Mouse (Mus musculus): Measurements from ENCODE around the gene Psen1. TPM values are rescaled to one million over a fixed set of nuclear protein-coding genes. Genes with fewer than 3 reads are reported as not detected.

The Psen1 gene
- total and polyA plus RNA-seq, 3 experiments, result 28.4 to 61.1 (median 45.8) TPM

GRCm38 (mm10) chr12:83734047-83734446 lies 46.1 kb downstream of the Psen1 start:
- H3K36me3 ChIP-seq (replicated peaks in 1 of 2; ENCODE audit: control insufficient read depth in 1 of 2, insufficient read depth in 1 of 2, low read length in 1 of 2), result peaks cover 54 to 82% of the 10 kb centered on the region in 2 experiments
- H3K79me2 ChIP-seq (replicated peaks; ENCODE audit: control insufficient read depth, extremely low read depth, insufficient read depth, poor library complexity, severe bottlenecking), result no peaks in the 10 kb centered on the region
- TF ChIP-seq ZC3H11A (IDR thresholded peaks at IDR 0.05; ENCODE audit: low read depth, low read length), result no peak
- no peak for TF ChIP-seq POLR2AphosphoS2 (IDR thresholded peaks at IDR 0.05; ENCODE audit: low read depth, low read length)
- no peak for TF ChIP-seq ZNF384 (IDR thresholded peaks at IDR 0.05; ENCODE audit: low read depth, low read length)
- TF ChIP-seq E2F4 (IDR thresholded peaks at IDR 0.05; ENCODE audit: insufficient replicate concordance, low read depth, low read length), result no peak
- TF ChIP-seq CHD1 (IDR thresholded peaks at IDR 0.05; ENCODE audit: low read depth, low read length), result no peak
- no peak for TF ChIP-seq CTCF (conservative IDR thresholded peaks at IDR 0.05 in 1 of 2, IDR thresholded peaks at IDR 0.05 in 1 of 2; ENCODE audit: low read depth in 2 of 2, low read length in 2 of 2)
- TF ChIP-seq TBP (conservative IDR thresholded peaks at IDR 0.05; ENCODE audit: low read depth, low read length), result no peak
- TF ChIP-seq UBTF (IDR thresholded peaks at IDR 0.05; ENCODE audit: low read depth, low read length), result no peak
- TF ChIP-seq ZMIZ1 (IDR thresholded peaks at IDR 0.05; ENCODE audit: low read depth, low read length), result no peak
- TF ChIP-seq CHD2 (IDR thresholded peaks at IDR 0.05; ENCODE audit: low read length), result no peak
- no peak for TF ChIP-seq NELFE (IDR thresholded peaks at IDR 0.05; ENCODE audit: low read depth, low read length)
- H3K27me3 ChIP-seq (replicated peaks), result no peaks in the 10 kb centered on the region
- no peak overlapping the region for H3K4me3 ChIP-seq (replicated peaks in 1 of 3; ENCODE audit: low read depth in 2 of 3, low read length in 2 of 3, poor library complexity in 1 of 3)
- no peak overlapping the region for H3K27ac ChIP-seq (ENCODE audit: insufficient read depth, low read depth)
- H3K4me1 ChIP-seq (ENCODE audit: control insufficient read depth in 1 of 2, insufficient read depth in 2 of 2), result peaks cover 0 to 12% of the 10 kb centered on the region in 2 experiments; a peak in 1 of 4 replicates
- H3K4me2 ChIP-seq (ENCODE audit: insufficient read depth, low read depth, poor library complexity, severe bottlenecking), result no peak overlapping the region
- H3K9me3 ChIP-seq (replicated peaks; ENCODE audit: low read length), result no peaks in the 10 kb centered on the region
- in situ Hi-C loops (cut with MboI; ENCODE audit: low pct_ligation_motif_present, low pct_unique_long_range_greater_than_20kb, low sequenced_read_pairs), result no loop called here
- H3K9ac ChIP-seq (ENCODE audit: insufficient read depth, low read depth), result no peak overlapping the region
- dilution Hi-C loops (cut with MboI; ENCODE audit: extremely low pct_ligation_motif_present, extremely low pct_unique_long_range_greater_than_20kb, low sequenced_read_pairs), result no loop called here
- no peak for DNase-seq (ENCODE audit: extremely low read depth)

GRCm38 (mm10) chr12:83736236-83736635 lies 48.3 kb downstream of the Psen1 start:
- Histone ChIP-seq H3K36me3 (replicated peaks in 1 of 2; ENCODE audit: control insufficient read depth in 1 of 2, insufficient read depth in 1 of 2, low read length in 1 of 2) (peaks cover 33 to 60% of the 10 kb centered on the region in 2 experiments), H3K9me3 (replicated peaks; ENCODE audit: low read length) (no peaks in the 10 kb centered on the region), H3K4me2 (ENCODE audit: insufficient read depth, low read depth, poor library complexity, severe bottlenecking) (no peak overlapping the region), H3K27me3 (replicated peaks) (no peaks in the 10 kb centered on the region), H3K79me2 (replicated peaks; ENCODE audit: control insufficient read depth, extremely low read depth, insufficient read depth, poor library complexity, severe bottlenecking) (no peaks in the 10 kb centered on the region), H3K4me1 (ENCODE audit: control insufficient read depth in 1 of 2, insufficient read depth in 2 of 2) (peaks cover 0 to 16% of the 10 kb centered on the region in 2 experiments; a peak in 1 of 4 replicates), H3K27ac (ENCODE audit: insufficient read depth, low read depth) (no peak overlapping the region), H3K9ac (ENCODE audit: insufficient read depth, low read depth) (no peak overlapping the region), H3K4me3 (replicated peaks in 1 of 3; ENCODE audit: low read depth in 2 of 3, low read length in 2 of 3, poor library complexity in 1 of 3) (no peak overlapping the region)
- in situ Hi-C loops (cut with MboI; ENCODE audit: low pct_ligation_motif_present, low pct_unique_long_range_greater_than_20kb, low sequenced_read_pairs) (no loop called here), dilution Hi-C loops (cut with MboI; ENCODE audit: extremely low pct_ligation_motif_present, extremely low pct_unique_long_range_greater_than_20kb, low sequenced_read_pairs) (no loop called here)
- TF ChIP-seq MAFK (IDR thresholded peaks at IDR 0.05; ENCODE audit: insufficient replicate concordance, low read length), result no peak
- TF ChIP-seq ZC3H11A (IDR thresholded peaks at IDR 0.05; ENCODE audit: low read depth, low read length), result no peak
- no peak for TF ChIP-seq KAT2A (IDR thresholded peaks at IDR 0.05; ENCODE audit: insufficient replicate concordance, low read length)
- no peak for TF ChIP-seq JUND (conservative IDR thresholded peaks at IDR 0.05; ENCODE audit: low read depth, low read length)
- TF ChIP-seq BHLHE40 (IDR thresholded peaks at IDR 0.05; ENCODE audit: low read depth, low read length), result no peak
- no peak for TF ChIP-seq PAX5 (IDR thresholded peaks at IDR 0.05; ENCODE audit: low read length)
- TF ChIP-seq MAZ (IDR thresholded peaks at IDR 0.05; ENCODE audit: low read depth, low read length), result no peak
- no peak for TF ChIP-seq MXI1 (IDR thresholded peaks at IDR 0.05; ENCODE audit: low read depth, low read length)
- no peak for DNase-seq (ENCODE audit: extremely low read depth)

Measured in CH12.LX (cell line).